Mouse (Mus musculus) heart, postnatal 0 days (tissue): Measurements from ENCODE around the gene Olfr521.

Experiments
- CTCF ChIP-seq: IDR thresholded peaks from 2 replicates; pipeline ENCODE4 v1.5.1; 2016; ENCODE audit warnings: antibody characterized with exemption, control low read depth, low read depth
- EP300 ChIP-seq: IDR thresholded peaks from 2 replicates; pipeline ENCODE4 v1.6.1; 2016; ENCODE audit warnings: antibody characterized with exemption, low read depth

DNA sequence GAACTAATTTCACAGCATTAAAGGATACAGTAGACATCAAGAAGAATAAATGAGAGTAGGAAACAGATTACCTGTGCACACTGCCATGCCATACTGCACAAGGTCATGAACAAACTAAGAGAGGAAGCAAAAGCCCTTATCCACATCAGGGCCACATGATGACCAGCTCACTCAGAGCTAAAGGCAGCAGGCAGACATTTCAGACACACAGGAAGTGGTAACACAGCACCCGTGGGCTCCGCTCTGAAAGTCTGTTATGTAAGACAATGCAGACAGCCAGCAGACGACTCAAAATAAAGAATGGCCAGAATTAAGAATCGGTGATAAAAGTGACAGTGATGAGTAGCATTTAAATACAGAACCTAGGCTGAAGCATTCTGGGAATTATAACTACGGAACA lies 18.1 kb downstream of the Olfr521 start:
- TF ChIP-seq CTCF (no peak), EP300 (no peak)
